Mouse (Mus musculus) megakaryocyte, embryonic 14.5 days (primary cell): ENCODE data around the gene Zscan29.

Source experiments
- FLI1 ChIP-seq: IDR thresholded peaks from 2 replicates; pipeline ENCODE4 v1.6.1; 2012; ENCODE audit warnings: low read length, inconsistent platforms, mixed read lengths
- GATA1 ChIP-seq: IDR thresholded peaks from 3 replicates; pipeline ENCODE4 v1.6.1; 2012; ENCODE audit warnings: mixed read lengths, low read length, inconsistent platforms, borderline replicate concordance

- TF ChIP-seq GATA1 (no peak), FLI1 (no peak)
Observed at GRCm38 (mm10) chr2:121214491-121214890, 43.6 kb upstream of the Zscan29 start.
